Mouse (Mus musculus) C2C12 (cell line): Measurements from ENCODE around the gene Slc25a20.

Experiments
- CEBPB ChIP-seq: IDR thresholded peaks from one replicate; pipeline ENCODE4 v1.6.1; 2011; ENCODE audit warnings: low read depth, mild to moderate bottlenecking, control low read depth, moderate library complexity
- CTCF ChIP-seq: IDR thresholded peaks from one replicate; pipeline ENCODE4 v1.5.1; 2011; ENCODE audit not compliant: control insufficient read depth, insufficient read depth, insufficient read length
- MAX ChIP-seq: IDR thresholded peaks from one replicate; pipeline ENCODE4 v1.6.1; 2011; ENCODE audit warnings: mild to moderate bottlenecking, control low read depth
- MYOD1 ChIP-seq: IDR thresholded peaks from one replicate; pipeline ENCODE4 v1.6.1; 2011; ENCODE audit warnings: low read depth; ENCODE audit not compliant: control insufficient read depth, insufficient read length
- MYOG ChIP-seq: IDR thresholded peaks from one replicate; pipeline ENCODE4 v1.6.1; 2011; ENCODE audit not compliant: control insufficient read depth, insufficient read length; ENCODE audit errors: extremely low read depth
- USF1 ChIP-seq: IDR thresholded peaks from one replicate; pipeline ENCODE4 v1.6.1; 2011; ENCODE audit warnings: low read depth, mild to moderate bottlenecking, control low read depth, moderate library complexity

GRCm38 (mm10) chr9:108635415-108635814 is 26.5 kb upstream of the Slc25a20 start:
- no peak for TF ChIP-seq CTCF
- TF ChIP-seq MAX: no peak
- no peak for TF ChIP-seq MYOG
- TF ChIP-seq CEBPB: no peak
- TF ChIP-seq USF1: no peak
- TF ChIP-seq MYOD1: no peak
